Mouse (Mus musculus) left cerebral cortex, adult 2 months (tissue): ENCODE measurements around the gene Prrg2. TPM values are rescaled to one million over a fixed set of nuclear protein-coding genes. Genes with fewer than 3 reads are reported as not detected.
A peak's percentile ranks its signal among the peaks of the same experiment; 100 is the strongest.

ENCODE experiments used
- DNase-seq, 2 experiments: peaks; one replicate each; pipeline ENCODE4 v3.0.0; 2021 to 2022; ENCODE audit warnings: low spot score in 2 of 2, mixed read lengths in 1 of 2; ENCODE audit errors: extremely low spot score in 1 of 2
- H3K27ac ChIP-seq: fragments of 200-600 bp; 2 replicates; pipeline ENCODE4 v1.8.1; 2022
- H3K4me3 ChIP-seq: fragments of 200-600 bp; 2 replicates; pipeline ENCODE4 v1.8.1; 2022
- CTCF ChIP-seq: fragments of 200-600 bp; IDR thresholded peaks from 2 replicates; pipeline ENCODE4 v1.8.1; 2022; ENCODE audit warnings: antibody characterized with exemption, mild to moderate bottlenecking, moderate library complexity
- intact Hi-C: fragments of 180-260 bp; cut with DNase I; formaldehyde crosslinking; loops from one replicate; pipeline ENCODE4 v1.15.1; 2025
- total RNA-seq, 2 experiments: library from RNA; stranded (reverse); gene quantifications; 2 replicates each; pipeline ENCODE4 v1.2.3; 2021

The Prrg2 gene
- total RNA-seq, 2 experiments from 2014 or later, result 9.0 to 10.4 TPM

GRCm38 (mm10) chr7:45040851-45041250 lies 21.6 kb downstream of the Prrg2 start:
- no peak overlapping the region for H3K27ac ChIP-seq
- intact Hi-C loops, result no loop called here
- H3K4me3 ChIP-seq, result no peak overlapping the region
- no peak for DNase-seq
- TF ChIP-seq CTCF, result no peak

DNA sequence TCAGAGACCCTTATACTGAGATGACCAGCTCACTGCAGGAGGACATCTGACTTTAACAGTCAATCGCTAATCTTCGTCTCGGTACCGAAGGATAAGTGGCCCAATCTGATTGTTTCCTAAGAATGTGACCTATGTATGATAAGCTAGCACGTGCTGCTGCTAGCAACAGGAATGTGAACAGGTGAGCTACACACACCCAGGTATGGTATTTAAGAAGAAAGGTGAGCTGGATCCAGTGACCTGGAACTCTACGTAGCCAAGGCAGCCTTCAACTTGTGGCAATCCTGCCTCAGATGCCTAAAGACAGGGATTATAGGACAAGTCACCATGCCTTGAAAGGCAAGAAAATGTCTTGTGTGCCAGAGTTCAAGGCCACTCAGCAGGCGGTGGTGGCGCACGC lies 24.1 kb downstream of the Prrg2 start:
- no peak for DNase-seq
- intact Hi-C loops, result no loop called here
- TF ChIP-seq CTCF, result no peak

DNA sequence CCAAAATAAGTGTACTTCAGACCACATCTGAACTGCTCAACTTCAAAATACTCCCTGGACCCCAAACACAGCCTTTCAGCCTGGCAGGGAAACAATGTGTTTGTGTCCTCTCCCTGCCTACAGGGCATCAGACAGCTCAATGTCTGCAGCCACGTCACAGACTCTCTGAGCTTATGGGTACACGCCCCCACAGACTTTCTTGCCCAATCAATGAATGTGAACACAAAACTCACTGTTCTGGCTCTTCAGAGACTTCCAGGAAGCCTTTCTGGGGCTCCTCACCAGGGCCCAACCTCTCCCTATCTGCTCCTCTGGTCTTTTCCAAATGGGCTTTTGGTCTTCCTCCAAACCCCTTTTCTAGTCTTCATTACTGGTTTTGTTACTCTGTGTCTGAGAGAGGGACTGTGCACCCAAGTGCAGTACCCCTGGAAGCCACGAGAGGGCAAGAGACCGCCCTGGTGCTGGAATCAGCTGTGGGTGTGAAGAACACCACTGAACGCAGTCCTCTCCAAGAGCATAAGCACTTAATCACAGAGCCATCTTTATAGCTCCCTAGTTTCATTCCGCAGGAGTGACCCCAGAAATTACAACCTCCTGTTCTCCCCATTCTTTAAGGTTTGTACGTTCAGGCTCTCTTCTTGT lies 24.6 kb downstream of the Prrg2 start:
- peak; percentile 66 for TF ChIP-seq CTCF
- Histone ChIP-seq H3K4me3 (no peak overlapping the region), H3K27ac (no peak overlapping the region)
- no peak for DNase-seq
- intact Hi-C loops, result no loop called here

More for the DNA sequence above, 24.1 kb downstream of the Prrg2 start:
- Histone ChIP-seq H3K27ac (no peak overlapping the region), H3K4me3 (no peak overlapping the region)

DNA sequence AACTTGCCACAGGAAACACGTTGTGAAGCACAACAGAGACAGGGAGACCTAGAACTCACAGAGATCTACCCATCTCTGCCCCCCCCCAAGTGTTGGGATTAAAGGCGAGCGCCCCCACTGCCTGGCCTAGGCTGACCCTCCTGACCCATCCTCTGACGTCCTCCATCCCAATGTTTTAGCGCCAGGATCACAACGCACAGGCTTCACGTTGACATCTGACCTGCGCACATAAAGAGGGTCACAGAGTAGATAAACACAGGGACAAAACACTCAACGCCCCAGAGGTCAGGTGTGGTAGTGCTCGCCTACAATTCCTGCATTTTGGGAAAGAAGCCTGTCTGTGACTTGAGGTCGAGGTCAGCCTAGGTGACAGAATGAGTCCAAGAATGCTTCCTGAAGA lies 25.8 kb downstream of the Prrg2 start:
- H3K4me3 ChIP-seq, result no peak overlapping the region
- DNase-seq, result no peak
- no peak overlapping the region for H3K27ac ChIP-seq
- intact Hi-C loops, result no loop called here
- no peak; the same call in 1 of the 2 replicates for TF ChIP-seq CTCF

GRCm38 (mm10) chr7:45035631-45036030 lies 26.8 kb downstream of the Prrg2 start:
- no peak for DNase-seq
- intact Hi-C loops, result no loop called here
- H3K4me3 ChIP-seq, result no peak overlapping the region
- H3K27ac ChIP-seq, result no peak overlapping the region
- TF ChIP-seq CTCF, result no peak

DNA sequence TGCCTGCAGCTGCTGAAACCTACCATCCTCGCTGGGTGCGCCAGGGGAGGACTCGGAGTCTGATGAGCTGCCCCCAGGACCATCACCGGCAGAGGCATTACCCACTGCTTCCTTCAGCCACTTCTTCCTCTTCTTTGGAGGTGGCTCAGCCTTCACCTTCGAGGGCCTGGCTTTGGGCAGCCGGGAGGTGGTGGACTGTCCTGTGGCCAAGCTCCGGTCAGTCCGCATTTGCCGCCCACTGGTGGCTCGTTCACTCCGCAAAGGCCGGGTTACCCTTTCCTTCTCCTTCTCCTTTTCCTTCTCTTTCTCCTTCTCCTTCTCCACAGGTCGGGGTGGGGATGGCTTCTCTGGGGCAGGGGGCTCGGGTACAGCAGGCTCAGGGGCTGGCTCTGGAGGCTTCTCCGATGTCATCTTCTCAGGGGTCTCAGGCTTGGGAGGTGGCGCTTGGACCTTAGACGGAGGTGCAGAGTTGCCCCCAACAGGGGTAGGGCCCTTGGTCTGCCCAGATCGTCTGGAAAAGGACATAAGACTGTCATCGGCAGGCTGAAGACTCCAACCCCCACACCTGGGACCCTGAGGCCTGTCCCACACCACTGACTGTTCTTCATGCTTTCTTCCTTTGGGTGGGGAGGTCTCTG lies 28.6 kb downstream of the Prrg2 start:
- Histone ChIP-seq H3K27ac (no peak overlapping the region), H3K4me3 (no peak overlapping the region)
- no peak for DNase-seq
- TF ChIP-seq CTCF, result no peak
- intact Hi-C loops, result no loop called here

GRCm38 (mm10) chr7:45030857-45031256 lies 31.6 kb downstream of the Prrg2 start:
- intact Hi-C loops, result no loop called here

DNA sequence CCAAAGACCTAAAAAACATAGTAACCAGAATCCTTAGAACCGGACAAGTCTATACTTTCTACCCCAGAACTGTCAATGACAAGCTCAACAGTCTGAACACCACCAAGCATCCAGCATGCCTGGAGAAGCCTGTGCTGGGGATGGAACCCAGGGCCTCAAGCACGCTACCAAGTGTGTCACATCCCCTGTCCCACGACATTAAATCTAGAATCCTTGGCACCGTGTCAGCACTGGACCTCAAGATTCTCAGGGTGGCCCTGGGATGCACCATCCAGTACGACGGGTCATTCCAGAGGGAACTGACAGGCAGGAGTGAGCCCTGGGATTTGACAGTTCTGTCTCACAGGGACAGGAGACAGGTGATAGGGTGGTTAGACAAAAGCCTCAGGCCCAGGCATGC lies 32.5 kb downstream of the Prrg2 start:
- DNase-seq, result no peak
- intact Hi-C loops, result no loop called here
- Histone ChIP-seq H3K4me3 (no peak overlapping the region), H3K27ac (no peak overlapping the region)
- no peak for TF ChIP-seq CTCF

More at GRCm38 (mm10) chr7:45030857-45031256, 31.6 kb downstream of the Prrg2 start:
- TF ChIP-seq CTCF, result no peak
- no peak overlapping the region for H3K27ac ChIP-seq
- no peak overlapping the region for H3K4me3 ChIP-seq
- DNase-seq, result no peak

- H3K27ac ChIP-seq, result no peak overlapping the region
Observed at GRCm38 (mm10) chr7:45028351-45028750, 34.1 kb downstream of the Prrg2 start.

DNA sequence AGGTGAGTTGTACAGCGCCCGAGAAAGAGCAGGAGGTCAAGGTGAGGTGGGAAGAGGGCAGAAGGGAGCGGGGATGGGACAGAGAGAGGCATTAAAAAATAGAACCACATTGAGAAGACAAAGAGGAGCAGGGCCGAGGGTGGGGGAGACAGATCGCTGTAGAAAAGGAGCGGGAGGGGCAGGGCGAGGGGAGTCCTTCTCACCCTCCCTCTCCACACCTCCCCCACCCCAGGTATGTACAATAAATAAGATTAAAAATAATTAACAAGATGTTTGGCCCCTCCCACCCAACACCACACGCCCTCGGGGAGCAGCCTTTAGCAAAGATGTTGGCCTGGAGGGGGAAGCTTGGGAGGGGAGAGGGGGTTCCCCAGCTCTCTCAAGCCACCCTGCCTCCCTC lies 34.7 kb downstream of the Prrg2 start:
- no peak for DNase-seq
- TF ChIP-seq CTCF, result no peak
- Histone ChIP-seq H3K27ac (no peak overlapping the region), H3K4me3 (no peak overlapping the region)
- intact Hi-C loops, result no loop called here

More at GRCm38 (mm10) chr7:45028351-45028750, 34.1 kb downstream of the Prrg2 start:
- no peak overlapping the region for H3K4me3 ChIP-seq
- DNase-seq, result no peak
- TF ChIP-seq CTCF, result no peak
- intact Hi-C loops, result no loop called here

DNA sequence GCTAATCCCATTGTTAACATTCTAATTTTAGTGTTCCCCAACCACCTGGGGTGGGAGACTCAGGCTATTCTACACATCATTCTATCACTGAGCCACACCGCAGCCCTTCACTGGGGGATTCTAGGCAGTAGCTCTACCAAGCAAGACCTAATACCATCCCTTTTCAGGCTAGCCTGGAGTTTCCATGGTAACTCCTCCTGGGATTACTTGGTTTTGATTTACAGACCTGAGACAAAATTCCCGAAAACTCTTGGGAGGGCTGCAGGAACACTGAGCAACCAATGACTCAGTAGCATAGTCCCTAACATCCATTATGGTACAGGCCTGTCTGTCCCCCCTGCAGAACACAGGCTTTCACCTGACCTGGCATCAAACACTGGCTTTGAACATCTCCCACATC lies 36.2 kb downstream of the Prrg2 start:
- H3K27ac ChIP-seq, result no peak overlapping the region; the same call in 1 of the 2 replicates
- DNase-seq, result no peak
- H3K4me3 ChIP-seq, result no peak overlapping the region
- no peak for TF ChIP-seq CTCF
- intact Hi-C loops, result no loop called here

DNA sequence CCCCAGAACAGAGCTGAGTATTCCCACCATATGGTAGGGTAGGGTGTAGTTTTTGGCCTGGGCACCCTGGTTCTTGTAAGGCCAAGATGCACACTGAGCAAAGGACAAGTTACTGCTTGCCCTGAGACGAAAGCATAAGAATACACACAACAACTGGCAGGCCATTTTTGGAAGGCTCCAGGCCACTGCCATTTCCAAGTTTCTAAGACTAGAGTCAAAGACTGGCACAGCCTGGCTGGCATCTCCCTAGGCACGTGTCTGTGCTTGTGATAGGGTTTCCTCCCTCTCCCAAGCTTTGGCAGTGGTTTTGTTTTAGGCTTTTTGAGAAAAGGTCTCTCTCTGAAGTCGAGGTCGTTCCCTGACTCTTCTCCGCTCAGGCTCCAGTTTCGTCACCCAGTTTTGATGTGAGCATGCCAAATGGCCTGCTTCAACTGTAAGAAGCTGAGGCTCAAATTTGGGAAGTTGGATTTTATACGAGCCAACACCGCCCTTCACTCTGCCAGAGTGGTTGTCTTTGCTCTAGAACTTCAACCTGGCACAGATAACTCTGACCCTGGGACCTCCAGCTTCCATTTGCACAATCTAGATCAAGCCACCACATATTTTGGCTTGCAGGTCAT lies 36.8 kb downstream of the Prrg2 start:
- Histone ChIP-seq H3K4me3 (no peak overlapping the region), H3K27ac (no peak overlapping the region; the same call in 1 of the 2 replicates)
- no peak for DNase-seq
- intact Hi-C loops, result no loop called here
- no peak for TF ChIP-seq CTCF
